Mouse (Mus musculus) liver, adult 2 months (tissue): ENCODE results near the gene Tent4a. TPM values are rescaled to one million over a fixed set of nuclear protein-coding genes. Genes with fewer than 3 reads are reported as not detected.

Experiments used
- DNase-seq: peaks from one replicate; pipeline ENCODE4 v3.0.0-alpha.2; 2011; ENCODE audit warnings: low read depth, low spot score; ENCODE audit errors: extremely low read depth
- H3K27ac ChIP-seq: fragments of 200-500 bp; replicated peaks from 2 replicates; pipeline ENCODE4 v1.5.1; 2012; ENCODE audit warnings: low read depth, mild to moderate bottlenecking, control low read depth, inconsistent platforms, low read length; ENCODE audit not compliant: insufficient read depth
- H3K27me3 ChIP-seq: fragments of 200-500 bp; 2 replicates; pipeline ENCODE4 v1.6.1; 2012; ENCODE audit warnings: mild to moderate bottlenecking, moderate library complexity, low read length, inconsistent platforms; ENCODE audit not compliant: control insufficient read depth, insufficient read depth
- H3K36me3 ChIP-seq: fragments of 200-500 bp; 2 replicates; pipeline ENCODE4 v1.6.1; 2012; ENCODE audit warnings: low read length, inconsistent platforms; ENCODE audit not compliant: control insufficient read depth, insufficient read depth
- H3K4me1 ChIP-seq: fragments of 200-500 bp; 2 replicates; pipeline ENCODE4 v1.6.1; 2011; ENCODE audit warnings: low read length; ENCODE audit not compliant: control insufficient read depth, insufficient read depth
- H3K4me3 ChIP-seq: fragments of 200-500 bp; 2 replicates; pipeline ENCODE4 v1.5.1; 2011; ENCODE audit warnings: low read depth, mild to moderate bottlenecking, control low read depth, low read length, moderate library complexity; ENCODE audit not compliant: insufficient read depth
- H3K79me2 ChIP-seq: fragments of 200-500 bp; 2 replicates; pipeline ENCODE4 v1.6.1; 2012; ENCODE audit warnings: inconsistent platforms, mild to moderate bottlenecking, low read length, moderate library complexity; ENCODE audit not compliant: control insufficient read depth, insufficient read depth
- H3K9ac ChIP-seq: fragments of 200-500 bp; 2 replicates; pipeline ENCODE4 v1.6.1; 2012; ENCODE audit warnings: low read depth, mild to moderate bottlenecking, control low read depth, inconsistent platforms, low read length
- CTCF ChIP-seq: fragments of 200-500 bp; IDR thresholded peaks from 2 replicates; pipeline ENCODE4 v1.5.1; 2011; ENCODE audit warnings: low read depth, low read length, control low read depth
- POLR2A ChIP-seq: fragments of 200-500 bp; IDR thresholded peaks from 2 replicates; pipeline ENCODE4 v1.6.1; 2011; ENCODE audit warnings: low read length, control low read depth; ENCODE audit not compliant: insufficient read depth; ENCODE audit errors: extremely low read depth
- WGBS: fragments of 180-500 bp; shearing (Covaris S2); methylation state at CpG from one replicate; pipeline ENCODE4 v1.1.7; 2018; 5-methylcytosine and 5-hydroxymethylcytosine counted together
- polyA plus RNA-seq: library from polyadenylated mRNA; depleted of rRNA; stranded (reverse); fragments of >200 nt; gene quantifications from 2 replicates; pipeline ENCODE4 v1.2.3, GENCODE M21; 2012
- total RNA-seq: library from RNA; depleted of rRNA; stranded (reverse); fragments of >200 nt; gene quantifications from 2 replicates; pipeline ENCODE4 v1.2.3, GENCODE M21; 2014

Gene Tent4a
- total and polyA plus RNA-seq, 2 experiments = 8.7 to 11.0 TPM

DNA sequence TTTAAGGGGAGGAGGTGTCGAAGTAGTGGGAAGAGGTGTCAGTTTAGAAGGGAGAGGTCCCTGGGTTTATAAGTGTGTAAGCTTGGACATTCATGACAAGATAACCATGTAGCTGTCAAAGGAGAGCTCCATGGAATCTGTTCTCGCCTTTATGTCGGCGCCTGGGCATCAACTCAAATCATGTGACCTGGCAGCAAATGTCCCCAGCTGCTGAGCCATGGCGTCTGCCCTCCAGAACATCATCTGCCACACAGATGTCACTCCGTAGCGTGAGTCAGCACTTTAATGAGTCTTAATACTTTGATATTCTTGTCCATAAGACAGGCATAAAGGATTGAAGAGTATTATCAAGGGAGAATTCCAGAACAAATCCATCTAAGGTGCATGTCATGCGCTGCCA lies 51.7 kb downstream of the Tent4a start:
- WGBS = 58% methylated on average over 8 of the region's 8 CpGs
- no peaks in the 10 kb centered on the region for H3K36me3 ChIP-seq

DNA sequence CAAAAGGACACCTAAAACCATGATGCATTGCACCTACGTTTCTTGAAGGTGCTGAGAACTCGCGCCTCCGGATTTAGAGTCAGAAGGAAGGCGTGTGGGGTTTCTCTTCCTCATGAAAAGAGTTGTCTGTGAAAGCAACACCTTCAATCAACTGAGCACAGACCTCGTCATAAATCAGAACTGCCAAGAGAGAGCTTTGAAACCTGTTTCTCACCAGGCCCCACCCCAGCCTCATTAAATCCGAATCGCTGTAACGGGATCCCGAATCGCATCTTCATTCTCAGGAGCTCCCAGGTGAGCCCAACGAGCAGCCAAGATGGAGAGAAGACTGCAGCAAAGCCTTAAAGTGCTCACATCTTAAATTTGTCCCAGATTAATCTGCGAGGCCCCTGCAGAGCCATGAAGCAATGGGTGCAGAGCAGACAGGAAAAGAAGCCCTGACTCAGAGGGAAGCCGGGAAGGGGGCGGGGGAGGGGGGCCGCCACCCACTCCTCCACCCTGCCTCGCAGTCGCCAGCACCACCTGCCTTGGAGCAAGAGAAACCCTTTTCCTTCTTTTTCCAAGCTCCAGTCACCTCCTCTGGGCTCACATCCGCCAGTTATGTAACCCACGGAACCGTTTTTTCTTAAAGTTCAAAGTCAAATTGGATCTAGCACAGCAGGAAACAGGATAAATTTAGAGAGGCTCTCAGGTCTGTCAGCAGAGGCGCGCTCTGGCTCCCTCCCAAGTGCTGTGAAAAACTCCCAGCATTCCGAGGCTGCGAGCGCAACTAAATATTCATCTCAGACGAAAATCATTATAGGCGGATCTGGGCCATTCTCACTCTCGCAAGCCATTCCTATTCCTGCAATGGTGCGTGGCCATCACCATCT lies 52.5 kb downstream of the Tent4a start:
- Histone ChIP-seq H3K9ac (no peak overlapping the region; the same call in 1 of the 2 replicates), H3K4me1 (0 out of 2 replicates have a peak, but pooled peaks cover 4% of the 10 kb centered on the region), H3K27me3 (peaks cover under 1% of the 10 kb centered on the region; the same call in 1 of the 2 replicates), H3K79me2 (no peaks in the 10 kb centered on the region), H3K4me3 (no peak overlapping the region; the same call in 1 of the 2 replicates), H3K36me3 (no peaks in the 10 kb centered on the region), H3K27ac (no peak overlapping the region)
- TF ChIP-seq POLR2A (no peak), CTCF (no peak)
- WGBS = 9% methylated on average over 30 of the region's 30 CpGs
- DNase-seq = peak; percentile 85

More for the DNA sequence above, 51.7 kb downstream of the Tent4a start:
- H3K27me3 ChIP-seq = peaks cover 3% of the 10 kb centered on the region; the same call in 1 of the 2 replicates
- no peaks in the 10 kb centered on the region for H3K79me2 ChIP-seq
- no peak for DNase-seq
- H3K9ac ChIP-seq = no peak overlapping the region
- TF ChIP-seq POLR2A (no peak), CTCF (no peak)
- no peak overlapping the region for H3K4me3 ChIP-seq
- no peak overlapping the region for H3K27ac ChIP-seq
- 0 out of 2 replicates have a peak, but pooled peaks cover 4% of the 10 kb centered on the region for H3K4me1 ChIP-seq

DNA sequence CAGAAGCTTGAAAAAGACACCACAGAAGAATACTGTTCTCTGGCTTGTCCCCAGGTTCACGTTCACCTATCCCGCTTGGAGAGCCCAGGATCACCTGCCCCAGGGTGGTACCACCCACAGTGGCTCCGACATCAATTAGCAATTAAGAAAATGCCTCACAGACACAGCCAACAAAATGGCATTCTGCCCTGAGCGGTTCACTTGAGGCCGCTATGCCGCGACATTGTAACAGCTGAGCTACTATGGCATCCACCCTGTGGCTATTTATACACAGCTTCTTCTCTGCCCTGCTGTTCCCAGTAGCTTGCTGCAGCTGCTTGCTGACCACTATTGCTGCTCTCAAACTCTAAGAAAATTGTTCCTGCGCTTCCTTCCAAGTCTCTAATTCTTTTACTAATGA lies 53.4 kb downstream of the Tent4a start:
- WGBS = 45% methylated on average over 8 of the region's 8 CpGs
- no peaks in the 10 kb centered on the region for H3K27me3 ChIP-seq
- H3K79me2 ChIP-seq = no peaks in the 10 kb centered on the region
- no peak overlapping the region for H3K9ac ChIP-seq
- H3K27ac ChIP-seq = no peak overlapping the region
- no peak for DNase-seq
- H3K4me1 ChIP-seq = 0 out of 2 replicates have a peak, but pooled peaks cover 4% of the 10 kb centered on the region
- no peaks in the 10 kb centered on the region for H3K36me3 ChIP-seq
- no peak overlapping the region for H3K4me3 ChIP-seq
- TF ChIP-seq CTCF (no peak), POLR2A (no peak)

DNA sequence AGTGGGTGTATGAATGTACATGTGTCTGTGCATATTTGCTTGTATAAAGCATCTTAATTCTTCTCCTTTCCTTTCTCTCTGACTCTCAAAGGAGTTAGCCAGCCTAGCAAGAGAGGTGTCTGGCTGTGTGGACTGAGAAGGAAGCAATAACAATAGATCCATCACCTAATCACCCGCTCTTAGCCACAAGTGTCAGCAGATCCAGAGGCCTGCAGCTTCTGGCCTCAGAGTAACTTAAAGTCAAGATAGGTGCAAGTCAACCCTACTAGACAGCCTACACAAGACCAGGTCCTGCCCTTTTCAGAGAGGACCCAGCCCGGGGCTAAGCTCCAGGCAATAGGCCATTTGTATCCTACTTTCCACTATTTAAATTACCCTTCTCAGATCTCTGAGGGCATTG lies 54.5 kb downstream of the Tent4a start:
- Histone ChIP-seq H3K36me3 (no peaks in the 10 kb centered on the region), H3K9ac (no peak overlapping the region), H3K4me3 (no peak overlapping the region), H3K27ac (no peak overlapping the region), H3K4me1 (0 out of 2 replicates have a peak, but pooled peaks cover 4% of the 10 kb centered on the region), H3K79me2 (no peaks in the 10 kb centered on the region), H3K27me3 (no peaks in the 10 kb centered on the region)
- 84% methylated on average over 2 of the region's 2 CpGs for WGBS
- DNase-seq = no peak
- no peak for TF ChIP-seq CTCF
- no peak for TF ChIP-seq POLR2A

DNA sequence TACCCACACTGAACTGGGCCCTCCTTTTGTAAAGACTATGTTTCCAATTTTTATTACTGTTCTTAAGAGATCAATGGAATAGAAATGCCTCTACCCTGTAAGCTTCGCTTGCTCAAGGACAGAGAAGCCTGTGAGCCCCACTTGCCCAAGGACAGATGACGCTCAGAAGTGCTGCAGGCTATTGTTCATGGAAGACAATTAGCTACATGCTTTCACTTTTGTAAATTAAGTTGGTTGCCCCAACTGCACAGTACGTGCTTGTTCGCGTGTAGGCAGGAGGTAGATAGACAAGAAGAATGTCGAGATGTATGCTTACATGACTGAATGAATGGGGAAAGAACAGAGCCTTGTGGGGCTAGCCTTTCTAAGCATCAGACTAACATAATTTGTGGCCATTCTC lies 55.7 kb downstream of the Tent4a start:
- no peak for DNase-seq
- Histone ChIP-seq H3K4me1 (0 out of 2 replicates have a peak, but pooled peaks cover 4% of the 10 kb centered on the region), H3K27ac (no peak overlapping the region), H3K27me3 (no peaks in the 10 kb centered on the region), H3K4me3 (no peak overlapping the region), H3K36me3 (no peaks in the 10 kb centered on the region), H3K9ac (no peak overlapping the region), H3K79me2 (no peaks in the 10 kb centered on the region)
- 93% methylated on average over 6 of the region's 6 CpGs for whole genome bisulfite sequencing
- TF ChIP-seq CTCF (no peak), POLR2A (no peak)
